Mouse (Mus musculus) hindbrain, embryonic 16.5 days (tissue): ENCODE results near the gene Kif2a. TPM values are rescaled to one million over a fixed set of nuclear protein-coding genes. Genes with fewer than 3 reads are reported as not detected.

ENCODE experiments used
- ATAC-seq: fragments of 200-750 bp; cut with Nextera tagmentation; 2 replicates; pipeline ENCODE4 v1.8.0; 2017; ENCODE audit warnings: moderate TSS enrichment, moderate library complexity
- H3K27ac ChIP-seq: fragments of 300-500 bp; sonication (generic); 2 replicates; pipeline ENCODE4 v1.5.1; 2014; ENCODE audit warnings: low read depth, mild to moderate bottlenecking, control low read depth, low read length, moderate library complexity
- H3K27me3 ChIP-seq: fragments of 300-500 bp; sonication (generic); replicated peaks from 2 replicates; pipeline ENCODE4 v1.6.1; 2014; ENCODE audit warnings: low read length; ENCODE audit not compliant: control insufficient read depth, insufficient read depth
- H3K36me3 ChIP-seq: fragments of 300-500 bp; sonication (generic); 2 replicates; pipeline ENCODE4 v1.6.1; 2014; ENCODE audit warnings: mild to moderate bottlenecking, low read length, moderate library complexity, mixed read lengths; ENCODE audit not compliant: control insufficient read depth, insufficient read depth
- H3K4me1 ChIP-seq: fragments of 300-500 bp; sonication (generic); 2 replicates; pipeline ENCODE4 v1.6.1; 2014; ENCODE audit warnings: low read depth, low read length; ENCODE audit not compliant: control insufficient read depth, insufficient read depth
- H3K4me2 ChIP-seq: fragments of 300-500 bp; sonication (generic); 2 replicates; pipeline ENCODE4 v1.6.1; 2014; ENCODE audit warnings: mild to moderate bottlenecking, low read length, control low read depth, moderate library complexity
- H3K4me3 ChIP-seq: fragments of 300-500 bp; sonication (generic); 2 replicates; pipeline ENCODE4 v1.5.1; 2014; ENCODE audit warnings: mild to moderate bottlenecking, low read length, control low read depth, moderate library complexity
- H3K9ac ChIP-seq: fragments of 300-500 bp; sonication (generic); 2 replicates; pipeline ENCODE4 v1.6.1; 2014; ENCODE audit warnings: low read depth, mild to moderate bottlenecking, control low read depth, low read length, moderate library complexity
- H3K9me3 ChIP-seq: fragments of 300-500 bp; sonication (generic); 2 replicates; pipeline ENCODE4 v1.6.1; 2014; ENCODE audit warnings: mild to moderate bottlenecking, low read length, moderate library complexity; ENCODE audit not compliant: control insufficient read depth
- WGBS: fragments of 180-500 bp; shearing (Covaris S2); extraction: QIAGEN DNeasy Blood & Tissue Kit; methylation state at CpG from one replicate; pipeline ENCODE4 v1.1.7; 2014; 5-methylcytosine and 5-hydroxymethylcytosine counted together
- polyA plus RNA-seq: library from polyadenylated mRNA; unstranded; fragments of >200 nt; fragmentation: Nextera tagmentation; extraction: Ambion mirVana; gene quantifications from 2 replicates; pipeline ENCODE4 v1.2.1, GENCODE M21; 2015

The Kif2a gene
- polyA plus RNA-seq, 1 experiment from 2014 or later = 45.7 TPM

DNA sequence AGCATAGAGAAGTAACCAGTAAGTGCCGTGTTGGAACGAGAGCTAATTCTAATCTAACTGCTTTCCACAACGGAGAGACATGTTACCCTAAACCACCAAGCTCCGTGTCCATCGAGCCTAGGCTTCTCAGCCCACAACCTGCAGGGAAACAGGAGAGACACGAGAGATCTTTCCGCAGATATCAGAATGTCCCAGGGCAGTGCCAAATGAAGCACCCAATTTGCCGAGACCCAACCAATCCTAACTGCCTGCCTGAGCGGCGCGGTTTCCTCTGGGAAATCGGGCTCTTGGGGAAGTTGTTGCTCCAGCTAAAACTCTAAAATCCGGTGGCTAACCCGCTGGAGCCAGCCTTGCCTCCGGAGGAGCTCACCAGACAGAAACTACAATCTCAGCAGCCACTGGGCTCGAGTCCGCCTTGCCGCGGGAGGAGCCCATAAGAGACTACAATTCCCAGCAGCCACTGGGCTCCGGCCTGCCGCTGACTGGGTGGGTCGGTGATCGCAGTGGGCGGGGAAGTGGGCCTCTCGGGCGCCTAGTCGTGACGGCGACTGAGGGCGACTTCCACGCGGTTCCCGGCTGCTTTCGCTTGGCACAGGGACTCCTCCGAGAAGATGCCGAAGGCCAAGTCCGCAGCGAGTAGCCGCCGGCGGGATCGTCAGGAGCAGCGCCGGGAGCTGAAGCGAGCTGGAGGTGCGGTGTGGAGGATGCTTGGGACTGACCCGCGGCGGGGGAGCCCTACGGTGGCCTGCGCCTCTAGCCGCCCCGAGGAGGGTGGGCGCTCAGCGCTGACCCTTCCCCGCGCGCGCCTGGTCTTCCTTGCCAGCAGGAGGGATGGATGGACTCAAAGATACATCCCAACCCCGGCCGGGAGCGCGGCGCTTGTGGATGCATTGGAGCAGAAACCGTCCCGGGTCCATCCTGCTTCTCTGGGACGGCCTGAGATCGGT, 75.1 kb downstream of the Kif2a start, which contains the start of gene Dimt1:
TSS of gene Dimt1 (plus strand) at position 534 of the 947 bp plus-strand sequence.
- under 1% methylated on average over 61 of the region's 68 CpGs for WGBS
- peak within 1 kb of the TSS; percentile 73 for H3K27ac ChIP-seq
- H3K9ac ChIP-seq = peak within 1 kb of the TSS; percentile 91
- peaks cover 16% of the 10 kb centered on the region for H3K4me1 ChIP-seq
- ATAC-seq = peak; percentile 99
- H3K27me3 ChIP-seq = no peaks in the 10 kb centered on the region
- peaks cover 4% of the 10 kb centered on the region for H3K36me3 ChIP-seq
- H3K9me3 ChIP-seq = no peaks in the 10 kb centered on the region
- H3K4me3 ChIP-seq = peak within 1 kb of the TSS; percentile 82
- peak within 1 kb of the TSS; percentile 77 for H3K4me2 ChIP-seq

DNA sequence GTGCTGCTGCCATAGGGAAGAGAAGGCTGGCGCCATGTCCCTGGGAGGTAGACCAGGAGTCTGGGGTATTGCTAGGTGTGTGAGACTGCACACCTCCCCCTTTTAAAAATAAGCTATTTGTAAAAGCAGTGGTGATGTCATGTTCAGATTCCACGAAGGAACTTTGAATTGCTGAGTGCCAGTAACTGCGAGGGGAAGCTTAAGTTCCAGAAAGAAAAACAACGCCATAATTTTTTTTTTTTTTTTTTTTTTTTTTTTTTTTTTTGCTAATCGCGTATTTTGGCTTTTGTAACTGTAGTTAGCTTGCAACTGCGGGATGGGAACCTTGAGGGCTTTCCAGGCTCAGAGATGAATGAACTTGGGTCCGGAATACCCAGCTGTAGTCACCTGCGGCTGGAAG, 76.4 kb downstream of the Kif2a start:
- peaks cover 4% of the 10 kb centered on the region for H3K36me3 ChIP-seq
- no peak for ATAC-seq
- H3K27me3 ChIP-seq = no peaks in the 10 kb centered on the region
- no peak overlapping the region for H3K4me3 ChIP-seq
- no peak overlapping the region for H3K9ac ChIP-seq
- H3K4me1 ChIP-seq = peaks cover 16% of the 10 kb centered on the region
- 80% methylated on average over 9 of the region's 9 CpGs for WGBS
- no peak overlapping the region for H3K4me2 ChIP-seq
- no peaks in the 10 kb centered on the region for H3K9me3 ChIP-seq
- no peak overlapping the region for H3K27ac ChIP-seq

DNA sequence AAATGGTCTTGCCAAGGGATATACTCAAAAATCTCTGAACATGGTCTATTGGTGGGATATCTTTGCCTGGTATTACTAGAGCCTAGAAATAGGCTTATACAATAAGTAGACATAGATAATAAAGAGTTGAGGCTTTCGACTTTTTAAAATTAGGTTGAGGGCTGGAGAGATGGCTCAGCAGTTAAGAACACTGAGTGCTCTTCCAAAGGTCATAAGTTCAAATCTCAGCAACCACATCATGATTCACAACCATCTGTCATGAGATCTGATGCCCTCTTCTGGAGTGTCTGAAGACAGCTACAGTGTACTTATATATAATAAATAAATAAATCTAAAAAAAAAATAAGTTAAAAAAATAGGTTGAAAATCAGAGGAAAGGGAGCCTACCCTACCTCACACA, 79.2 kb downstream of the Kif2a start:
- no peak overlapping the region for H3K9ac ChIP-seq
- no peak overlapping the region for H3K27ac ChIP-seq
- peaks cover 2% of the 10 kb centered on the region for H3K4me1 ChIP-seq
- no peak overlapping the region for H3K4me2 ChIP-seq
- 100% methylated on average over 1 of the region's 1 CpGs for WGBS
- no peaks in the 10 kb centered on the region for H3K36me3 ChIP-seq
- H3K27me3 ChIP-seq = no peaks in the 10 kb centered on the region
- H3K9me3 ChIP-seq = no peaks in the 10 kb centered on the region
- ATAC-seq = no peak
- H3K4me3 ChIP-seq = no peak overlapping the region

DNA sequence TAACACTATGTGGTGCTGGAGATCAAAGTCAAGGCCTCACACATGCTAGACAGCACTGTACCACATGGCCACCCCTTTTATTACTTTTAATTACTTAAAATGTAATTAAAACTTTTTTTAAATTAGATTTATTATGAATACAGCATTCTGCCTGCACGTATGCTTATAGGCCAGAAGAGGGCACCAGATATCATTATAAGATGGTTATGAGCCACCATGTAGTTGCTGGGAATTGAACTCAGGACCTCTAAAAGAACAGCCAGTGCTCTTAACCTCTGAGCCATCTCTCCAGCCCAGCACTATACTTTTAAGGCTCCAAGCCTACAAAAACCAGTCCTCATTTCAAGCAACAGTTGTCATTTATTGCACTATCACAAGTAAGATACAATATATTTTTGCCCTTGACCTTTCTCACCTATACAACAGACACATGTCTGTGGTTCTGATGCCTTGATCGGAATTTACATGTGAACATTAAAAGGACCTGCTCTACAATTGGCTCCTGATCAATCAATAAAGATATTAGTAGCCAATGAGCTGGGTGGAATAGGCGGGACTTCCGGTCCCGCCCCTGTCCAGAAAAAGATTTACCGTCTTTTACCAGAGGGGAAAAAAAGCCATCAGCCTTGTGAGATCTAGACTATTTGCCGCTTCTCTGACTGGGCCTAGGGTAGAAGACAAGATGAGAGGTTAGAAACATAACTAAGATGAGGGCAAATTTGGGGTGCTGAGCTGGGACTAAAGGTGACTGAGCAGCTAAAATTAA, 80.5 kb downstream of the Kif2a start:
- H3K9me3 ChIP-seq = no peaks in the 10 kb centered on the region
- H3K4me1 ChIP-seq = no peaks in the 10 kb centered on the region
- H3K4me2 ChIP-seq = peak overlapping the region; percentile 24
- no peaks in the 10 kb centered on the region for H3K36me3 ChIP-seq
- H3K4me3 ChIP-seq = peak overlapping the region; percentile 21
- WGBS = 16% methylated on average over 7 of the region's 7 CpGs
- H3K27me3 ChIP-seq = no peaks in the 10 kb centered on the region
- no peak for ATAC-seq
- H3K27ac ChIP-seq = no peak overlapping the region
- H3K9ac ChIP-seq = no peak overlapping the region

DNA sequence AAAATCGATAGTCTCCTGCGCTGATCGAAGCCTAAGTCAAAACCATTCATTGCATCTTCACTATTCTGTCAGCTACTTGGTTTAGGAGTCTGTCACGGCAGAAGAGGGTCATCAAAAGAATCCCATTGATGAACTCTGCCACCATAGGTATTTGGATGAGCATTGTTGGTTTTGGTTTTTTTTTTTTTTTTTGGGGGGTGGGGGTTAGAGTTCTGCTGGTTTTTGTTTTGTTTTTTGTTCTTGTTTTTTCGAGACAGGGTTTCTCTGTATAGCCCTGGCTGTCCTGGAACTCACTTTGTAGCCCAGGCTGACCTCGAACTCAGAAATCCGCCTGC, 84.8 kb downstream of the Kif2a start:
- Histone ChIP-seq H3K36me3 (no peaks in the 10 kb centered on the region), H3K9me3 (no peaks in the 10 kb centered on the region), H3K27me3 (no peaks in the 10 kb centered on the region), H3K9ac (peak overlapping the region; percentile 93; the same call in 1 of the 2 replicates), H3K27ac (peak overlapping the region; percentile 14), H3K4me3 (peak overlapping the region; percentile 99), H3K4me2 (peak overlapping the region; percentile 71), H3K4me1 (peaks cover 9% of the 10 kb centered on the region)
- 25% methylated on average over 7 of the region's 7 CpGs for WGBS
- ATAC-seq = peak; percentile 12; the same call in 1 of the 2 replicates

DNA sequence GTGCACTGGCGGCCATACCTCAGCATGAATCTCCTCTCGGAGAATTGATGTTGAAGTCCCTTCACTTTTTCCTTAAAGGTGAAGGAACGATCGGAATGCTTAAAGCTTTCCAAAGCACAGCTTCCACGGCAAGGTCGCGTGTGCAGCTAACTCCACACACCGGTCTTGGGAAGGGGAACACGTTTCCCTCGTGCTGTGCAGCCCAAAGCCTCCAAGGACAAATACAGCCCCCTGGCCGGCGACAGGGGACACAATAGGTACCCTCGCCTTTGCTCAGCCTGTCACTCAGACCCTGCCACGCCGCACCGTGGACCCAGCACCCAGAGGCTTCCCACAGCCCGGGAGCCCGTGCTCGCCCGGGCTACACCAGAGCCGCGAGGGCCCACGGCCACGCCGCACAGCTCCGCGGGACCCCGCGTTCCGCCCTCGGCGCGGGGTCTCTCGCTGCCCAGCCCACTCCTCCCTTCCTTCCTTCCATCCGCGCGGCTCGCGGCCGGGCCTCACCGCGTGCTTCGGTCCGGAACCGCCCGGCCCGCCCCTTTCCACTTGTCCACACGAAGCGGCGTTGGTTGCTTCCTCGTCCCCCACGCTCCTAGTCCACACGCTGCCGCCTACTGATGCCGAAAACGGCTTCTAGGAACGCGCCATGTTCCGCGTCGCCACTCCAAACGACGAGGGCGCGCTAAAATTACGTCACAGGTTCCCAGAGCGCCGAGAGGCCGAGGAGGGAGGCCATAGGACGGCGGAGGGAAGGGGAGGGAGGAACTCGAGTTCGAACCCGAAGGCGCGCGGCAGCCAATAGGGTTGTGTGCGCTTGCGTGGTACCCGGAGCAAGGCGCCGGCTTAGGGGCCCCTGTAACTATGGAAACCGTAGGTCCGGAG, 85.4 kb downstream of the Kif2a start, which contains the start of gene Ipo11:
TSS of gene Ipo11 (minus strand) at position 703 of the 882 bp plus-strand sequence.
- Histone ChIP-seq H3K4me2 (peak within 1 kb of the TSS; percentile 71), H3K9ac (peak within 1 kb of the TSS; percentile 93), H3K36me3 (no peaks in the 10 kb centered on the region), H3K4me3 (peak within 1 kb of the TSS; percentile 99), H3K9me3 (no peaks in the 10 kb centered on the region), H3K4me1 (peaks cover 9% of the 10 kb centered on the region), H3K27me3 (no peaks in the 10 kb centered on the region), H3K27ac (peak within 1 kb of the TSS; percentile 89)
- under 1% methylated on average over 80 of the region's 84 CpGs for WGBS
- ATAC-seq = peak; percentile 97

DNA sequence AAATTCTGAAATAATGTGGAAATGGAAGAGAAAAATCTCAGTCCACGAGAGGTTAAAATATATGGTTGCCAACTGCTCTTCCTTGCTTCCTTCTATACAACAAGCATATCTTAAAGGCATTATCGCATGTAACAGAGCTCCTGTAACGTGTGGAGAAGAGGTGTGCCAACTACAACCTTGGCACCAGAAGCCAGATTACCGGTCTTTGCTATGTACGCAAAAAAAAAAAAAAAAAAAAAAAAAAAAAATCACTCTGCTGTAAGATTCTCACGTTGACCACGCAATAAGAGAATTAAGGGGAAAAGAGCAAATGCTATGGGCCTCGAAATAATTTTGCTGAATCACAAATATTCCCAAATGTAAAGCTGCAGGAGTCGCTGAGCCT, 86.1 kb downstream of the Kif2a start:
- H3K27ac ChIP-seq = peak overlapping the region; percentile 89
- no peaks in the 10 kb centered on the region for H3K9me3 ChIP-seq
- peak overlapping the region; percentile 99 for H3K4me3 ChIP-seq
- H3K4me2 ChIP-seq = peak overlapping the region; percentile 71
- peaks cover 9% of the 10 kb centered on the region for H3K4me1 ChIP-seq
- H3K9ac ChIP-seq = peak overlapping the region; percentile 93
- H3K27me3 ChIP-seq = no peaks in the 10 kb centered on the region
- no peaks in the 10 kb centered on the region for H3K36me3 ChIP-seq
- no peak for ATAC-seq
- 7% methylated on average over 9 of the region's 9 CpGs for WGBS

DNA sequence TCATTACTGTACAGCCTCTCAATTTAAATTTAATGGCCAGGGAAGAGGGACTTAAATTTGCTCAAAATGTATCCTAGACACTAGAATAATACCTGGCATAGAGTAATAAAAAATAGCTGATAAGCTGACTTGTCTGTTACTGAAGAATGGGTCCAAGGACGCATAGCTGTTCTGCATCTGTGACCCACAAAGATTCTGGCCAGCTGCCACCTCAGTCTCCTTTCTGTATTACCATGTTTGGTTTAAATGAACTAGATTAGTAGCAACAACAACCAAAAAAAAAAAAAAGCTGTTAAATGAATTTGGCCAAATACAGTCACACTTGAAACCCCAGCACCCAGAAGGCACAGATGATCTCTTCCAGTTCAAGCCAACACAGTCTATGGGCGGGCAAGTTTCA, 92.7 kb downstream of the Kif2a start:
- Histone ChIP-seq H3K36me3 (no peaks in the 10 kb centered on the region), H3K4me3 (no peak overlapping the region), H3K9me3 (peaks cover 2% of the 10 kb centered on the region; the same call in 1 of the 2 replicates), H3K4me2 (no peak overlapping the region), H3K27ac (no peak overlapping the region), H3K9ac (no peak overlapping the region), H3K4me1 (no peaks in the 10 kb centered on the region), H3K27me3 (no peaks in the 10 kb centered on the region)
- 91% methylated on average over 2 of the region's 2 CpGs for WGBS
- no peak for ATAC-seq
